Mouse (Mus musculus) MEL (cell line): ENCODE measurements around the gene Comt. TPM values are rescaled to one million over a fixed set of nuclear protein-coding genes. Genes with fewer than 3 reads are reported as not detected.

ENCODE experiments used
- DNase-seq: peaks from one replicate; pipeline ENCODE4 v3.0.0; 2011; ENCODE audit warnings: low read depth, low spot score
- H3K27ac ChIP-seq: 2 replicates; pipeline ENCODE4 v1.5.1; 2012; ENCODE audit warnings: low read depth, mild to moderate bottlenecking, control low read depth, low read length, moderate library complexity; ENCODE audit not compliant: control insufficient read depth
- H3K27me3 ChIP-seq, 2 experiments: fragments of 150-350 bp in 1 of 2; sonication (generic) in 1 of 2; 2 replicates each; pipeline ENCODE4 v1.6.1; 2012; ENCODE audit warnings: low read length in 2 of 2, mild to moderate bottlenecking in 2 of 2, improper control_type of control experiment in 1 of 2, moderate library complexity in 1 of 2; ENCODE audit not compliant: insufficient read depth in 2 of 2, control insufficient read depth in 1 of 2
- H3K36me3 ChIP-seq, 2 experiments: 2 replicates each; pipeline ENCODE4 v1.6.1; 2012 to 2014; ENCODE audit warnings: low read length in 2 of 2, improper control_type of control experiment in 1 of 2, inconsistent platforms in 1 of 2, mild to moderate bottlenecking in 1 of 2; ENCODE audit not compliant: insufficient read depth in 2 of 2, control insufficient read depth in 1 of 2
- H3K4me1 ChIP-seq, 2 experiments: fragments of 150-350 bp in 1 of 2; sonication (generic) in 1 of 2; 2 replicates each; pipeline ENCODE4 v1.6.1; 2012; ENCODE audit warnings: low read length in 2 of 2, improper control_type of control experiment in 1 of 2, mild to moderate bottlenecking in 1 of 2; ENCODE audit not compliant: insufficient read depth in 2 of 2, control insufficient read depth in 1 of 2
- H3K4me3 ChIP-seq, 2 experiments: fragments of 150-350 bp in 1 of 2; sonication (generic) in 1 of 2; 2 replicates each; pipeline ENCODE4 v1.5.1; 2012; ENCODE audit warnings: low read depth in 2 of 2, low read length in 2 of 2, mild to moderate bottlenecking in 2 of 2, moderate library complexity in 2 of 2, control low read depth in 1 of 2, improper control_type of control experiment in 1 of 2; ENCODE audit not compliant: control insufficient read depth in 1 of 2, insufficient read depth in 1 of 2
- H3K79me2 ChIP-seq: 2 replicates; pipeline ENCODE4 v1.6.1; 2012; ENCODE audit warnings: mild to moderate bottlenecking, low read length, moderate library complexity; ENCODE audit not compliant: control insufficient read depth, poor library complexity, insufficient read depth
- H3K9ac ChIP-seq: 2 replicates; pipeline ENCODE4 v1.6.1; 2012; ENCODE audit warnings: low read depth, mild to moderate bottlenecking, control low read depth, low read length, moderate library complexity; ENCODE audit not compliant: control insufficient read depth, poor library complexity, severe bottlenecking
- H3K9me3 ChIP-seq: fragments of 150-350 bp; sonication (generic); replicated peaks from 2 replicates; pipeline ENCODE4 v1.6.1; 2012; ENCODE audit warnings: mild to moderate bottlenecking, low read length, improper control_type of control experiment, moderate library complexity; ENCODE audit not compliant: insufficient read depth
- CHD1 ChIP-seq: IDR thresholded peaks from 2 replicates; pipeline ENCODE4 v1.6.1; 2012; ENCODE audit warnings: low read depth, mild to moderate bottlenecking, inconsistent platforms, low read length, improper control_type of control experiment
- ELF1 ChIP-seq: IDR thresholded peaks from 2 replicates; pipeline ENCODE4 v1.6.1; 2014; ENCODE audit warnings: low read depth, mild to moderate bottlenecking, inconsistent platforms, low read length, improper control_type of control experiment, moderate library complexity
- GABPA ChIP-seq: IDR thresholded peaks from 2 replicates; pipeline ENCODE4 v1.6.1; 2012; ENCODE audit warnings: low read depth, mild to moderate bottlenecking, inconsistent platforms, low read length, improper control_type of control experiment, moderate library complexity
- MAFK ChIP-seq: IDR thresholded peaks from 2 replicates; pipeline ENCODE4 v1.6.1; 2011; ENCODE audit warnings: low read depth, mild to moderate bottlenecking, low read length, improper control_type of control experiment, borderline replicate concordance
- MXI1 ChIP-seq: IDR thresholded peaks from 2 replicates; pipeline ENCODE4 v1.6.1; 2011; ENCODE audit warnings: mild to moderate bottlenecking, low read depth, low read length, improper control_type of control experiment
- MYB ChIP-seq: IDR thresholded peaks from 2 replicates; pipeline ENCODE4 v1.6.1; 2011; ENCODE audit warnings: mild to moderate bottlenecking, low read depth, low read length, improper control_type of control experiment
- MYC ChIP-seq: IDR thresholded peaks from 2 replicates; pipeline ENCODE4 v1.6.1; 2011; ENCODE audit warnings: low read depth, mild to moderate bottlenecking, low read length, improper control_type of control experiment, moderate library complexity
- POLR2A ChIP-seq, 2 experiments: IDR thresholded peaks; 2 replicates each; pipeline ENCODE4 v1.6.1; 2011 to 2012; ENCODE audit warnings: low read length in 2 of 2, mild to moderate bottlenecking in 2 of 2, control low read depth in 1 of 2, improper control_type of control experiment in 1 of 2, low read depth in 1 of 2, moderate library complexity in 1 of 2; ENCODE audit not compliant: control insufficient read depth in 1 of 2, insufficient read depth in 1 of 2, poor library complexity in 1 of 2
- POLR2AphosphoS2 ChIP-seq: IDR thresholded peaks from 2 replicates; pipeline ENCODE4 v1.6.1; 2011; ENCODE audit warnings: low read length, improper control_type of control experiment
- POLR2AphosphoS5 ChIP-seq: IDR thresholded peaks from 2 replicates; pipeline ENCODE4 v1.6.1; 2012; ENCODE audit warnings: low read depth, borderline replicate concordance, mild to moderate bottlenecking, inconsistent platforms, low read length, moderate library complexity, mixed read lengths
- RAD21 ChIP-seq: IDR thresholded peaks from 2 replicates; pipeline ENCODE4 v1.6.1; 2011; ENCODE audit warnings: mild to moderate bottlenecking, low read depth, low read length, improper control_type of control experiment
- SIN3A ChIP-seq: IDR thresholded peaks from 2 replicates; pipeline ENCODE4 v1.6.1; 2012; ENCODE audit warnings: low read length, improper control_type of control experiment, inconsistent platforms
- TAL1 ChIP-seq: IDR thresholded peaks from 2 replicates; pipeline ENCODE4 v1.6.1; 2012; ENCODE audit warnings: mild to moderate bottlenecking, inconsistent platforms, low read length, moderate library complexity, mixed read lengths
- TBP ChIP-seq: IDR thresholded peaks from 2 replicates; pipeline ENCODE4 v1.8.0; 2011; ENCODE audit warnings: low read depth, low read length, improper control_type of control experiment
- TCF12 ChIP-seq: IDR thresholded peaks from 2 replicates; pipeline ENCODE4 v1.6.1; 2014; ENCODE audit warnings: low read depth, mild to moderate bottlenecking, inconsistent platforms, low read length, improper control_type of control experiment, moderate library complexity
- UBTF ChIP-seq: IDR thresholded peaks from 2 replicates; pipeline ENCODE4 v1.6.1; 2012; ENCODE audit warnings: low read depth, mild to moderate bottlenecking, inconsistent platforms, low read length, improper control_type of control experiment, moderate library complexity, borderline replicate concordance; ENCODE audit not compliant: insufficient read depth
- USF1 ChIP-seq: IDR thresholded peaks from 2 replicates; pipeline ENCODE4 v1.6.1; 2014; ENCODE audit warnings: low read depth, mild to moderate bottlenecking, inconsistent platforms, low read length, improper control_type of control experiment, moderate library complexity
- USF2 ChIP-seq, 2 experiments: IDR thresholded peaks; 2 replicates each; pipeline ENCODE4 v1.6.1; 2011 to 2012; ENCODE audit warnings: improper control_type of control experiment in 2 of 2, low read length in 2 of 2, borderline replicate concordance in 1 of 2, inconsistent platforms in 1 of 2, low read depth in 1 of 2, mild to moderate bottlenecking in 1 of 2; ENCODE audit not compliant: insufficient read depth in 1 of 2
- ZMIZ1 ChIP-seq: IDR thresholded peaks from 2 replicates; pipeline ENCODE4 v1.6.1; 2012; ENCODE audit warnings: low read depth, mild to moderate bottlenecking, inconsistent platforms, low read length, improper control_type of control experiment, moderate library complexity
- ZNF384 ChIP-seq: IDR thresholded peaks from 2 replicates; pipeline ENCODE4 v1.6.1; 2012; ENCODE audit warnings: low read depth, mild to moderate bottlenecking, inconsistent platforms, low read length, improper control_type of control experiment
- polyA plus RNA-seq, 2 experiments: library from polyadenylated mRNA; stranded (reverse) in 1 of 2; unstranded in 1 of 2; fragments of >175 nt in 1 of 2; fragments of >200 nt in 1 of 2; gene quantifications; 2 replicates each; pipeline versions ENCODE4 v1.2.1 to v1.2.4; 2012; ENCODE audit warnings: low replicate concordance in 2 of 2, low read depth in 1 of 2; ENCODE audit not compliant: insufficient read length in 2 of 2, insufficient read depth in 1 of 2, missing spikeins in 1 of 2
- total RNA-seq: library from RNA; depleted of rRNA; stranded (reverse); fragments of 300-350 nt; gene quantifications from 2 replicates; pipeline ENCODE4 v1.2.3, GENCODE M21; 2012

Gene Comt
- total and polyA plus RNA-seq, 3 experiments, result 62.5 to 71.8 TPM; not detected in 1

DNA sequence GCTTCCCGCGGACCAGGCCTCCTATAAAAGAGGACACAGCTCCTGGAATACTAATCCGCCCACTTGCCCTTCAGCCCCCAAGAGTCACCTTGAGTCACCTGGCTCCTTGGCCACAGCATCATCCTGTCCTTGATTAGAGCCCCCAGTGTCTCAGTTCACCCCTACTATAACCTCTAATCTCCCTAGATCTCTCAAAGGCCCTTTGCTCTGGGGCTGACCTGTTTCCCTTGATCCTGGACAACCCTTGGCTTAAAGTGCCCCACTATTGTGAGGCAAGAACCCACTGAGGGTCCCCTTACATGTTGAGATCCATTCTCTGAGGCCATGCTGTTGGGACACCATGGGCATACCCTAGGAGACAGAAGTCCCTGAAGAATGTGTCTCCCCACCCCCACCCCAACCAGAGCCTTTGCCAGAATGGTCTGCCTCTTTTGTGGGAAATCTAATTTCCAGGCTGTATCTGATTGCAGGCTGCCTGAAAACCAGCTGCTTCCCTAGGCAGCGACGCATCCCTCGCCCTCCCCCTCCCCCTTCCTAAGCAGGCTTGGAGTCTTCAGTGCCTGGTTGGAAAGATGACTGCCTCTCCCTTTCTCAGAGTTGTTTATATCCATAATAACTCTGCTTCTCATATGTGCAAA, 44.9 kb downstream of the Comt start:
- peaks cover 0 to 14% of the 10 kb centered on the region in 2 experiments; a peak in 2 of 4 replicates for H3K36me3 ChIP-seq
- peaks cover 6 to 16% of the 10 kb centered on the region in 2 experiments; a peak in 3 of 4 replicates for H3K4me1 ChIP-seq
- H3K9ac ChIP-seq, result no peak overlapping the region
- no peak for DNase-seq
- H3K27ac ChIP-seq, result no peak overlapping the region
- TF ChIP-seq USF1, result no peak
- TF ChIP-seq RAD21, result no peak
- no peak for TF ChIP-seq TCF12
- TF ChIP-seq USF2 (IDR thresholded peaks at IDR 0.05; ENCODE audit: borderline replicate concordance in 1 of 2, insufficient read depth in 1 of 2, low read depth in 1 of 2, low read length in 2 of 2), result no peak
- no peak for TF ChIP-seq POLR2A (IDR thresholded peaks at IDR 0.05; ENCODE audit: control insufficient read depth in 1 of 2, insufficient read depth in 1 of 2, low read depth in 1 of 2, low read length in 2 of 2, poor library complexity in 1 of 2)
- TF ChIP-seq MYB, result no peak
- no peak for TF ChIP-seq CHD1
- no peak for TF ChIP-seq MAFK
- TF ChIP-seq GABPA, result no peak
- TF ChIP-seq POLR2AphosphoS2, result no peak
- TF ChIP-seq ZMIZ1, result no peak
- TF ChIP-seq UBTF, result no peak
- no peak for TF ChIP-seq MXI1
- TF ChIP-seq SIN3A, result no peak
- no peak for TF ChIP-seq TBP
- no peak for TF ChIP-seq MYC
- no peak for TF ChIP-seq ZNF384
- no peak for TF ChIP-seq POLR2AphosphoS5
- no peak for TF ChIP-seq TAL1
- no peak for TF ChIP-seq ELF1
- no peaks in the 10 kb centered on the region for H3K9me3 ChIP-seq
- H3K4me3 ChIP-seq, result no peak overlapping the region
- H3K79me2 ChIP-seq, result no peaks in the 10 kb centered on the region
- H3K27me3 ChIP-seq, result no peaks in the 10 kb centered on the region
